Mouse (Mus musculus) telencephalon, adult 2 months (tissue): ENCODE results near the gene Zbtb32.

Experiments used
- DNase-seq: peaks from one replicate; pipeline ENCODE4 v3.0.0-alpha.2; 2011; ENCODE audit warnings: low read depth, low spot score

The Zbtb32 gene

GRCm38 (mm10) chr7:30540572-30540971 lies 58.1 kb downstream of the Zbtb32 start:
- DNase-seq: no peak
